In the genomic region with DNA sequence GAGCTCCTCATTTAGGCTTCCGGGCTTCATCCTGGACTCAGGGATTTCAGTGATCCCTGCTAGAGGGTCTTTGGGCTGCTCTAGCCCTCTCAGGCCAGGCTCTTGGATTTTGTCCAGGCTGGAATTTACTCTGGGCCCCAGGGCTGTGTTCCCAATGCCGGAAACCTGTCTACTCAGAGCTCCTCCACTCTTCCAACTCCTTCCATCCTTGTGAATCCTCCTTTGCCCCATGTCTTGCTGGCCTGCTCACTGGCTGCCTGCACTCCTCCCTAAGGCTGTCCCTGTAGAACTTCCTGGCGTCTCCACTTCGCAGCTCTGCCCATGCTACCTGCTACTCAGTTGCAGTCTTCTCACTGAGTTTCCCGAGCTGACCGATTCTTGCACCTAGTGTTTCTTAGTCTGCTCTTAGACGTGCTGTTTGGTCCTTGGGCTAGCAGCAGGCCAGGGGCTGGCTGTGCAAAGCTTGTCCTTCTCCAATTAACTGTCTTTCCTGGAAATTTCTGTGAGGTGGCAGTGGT, we compare ENCODE assay signal across 7 mouse cellular contexts. TPM values are rescaled to one million over a fixed set of nuclear protein-coding genes. Genes with fewer than 3 reads are reported as not detected.
DNase-seq lines count a peak whose midpoint lies in the region; ATAC-seq and TF ChIP-seq lines count a peak whose summit lies in the region.

No protein-coding gene starts in this region.

- H3K4me1 ChIP-seq in lung, embryonic 14.5 days (ENCODE audit: insufficient read depth): peaks cover 18% of the 10 kb centered on the region
- H3K4me1 ChIP-seq in embryonic facial prominence, embryonic 10.5 days: peaks cover 56% of the 10 kb centered on the region
- H3K4me1 ChIP-seq in hindbrain, embryonic 13.5 days (replicated peaks): peaks cover 50% of the 10 kb centered on the region
- H3K4me1 ChIP-seq in midbrain, embryonic 13.5 days (replicated peaks): peaks cover 37% of the 10 kb centered on the region

- TF ChIP-seq CTCF in lung, embryonic 14.5 days (IDR thresholded peaks at IDR 0.05; ENCODE audit: low read depth): no peak

- WGBS in lung, embryonic 14.5 days: 4% methylated on average over 7 of the region's 7 CpGs
- WGBS in embryonic facial prominence, embryonic 10.5 days: 10% methylated on average over 7 of the region's 7 CpGs
- WGBS in hindbrain, embryonic 13.5 days: 5% methylated on average over 7 of the region's 7 CpGs
- WGBS in midbrain, embryonic 13.5 days: 7% methylated on average over 7 of the region's 7 CpGs

- no peak for DNase-seq in lung, embryonic 14.5 days
- no peak for DNase-seq in lung, adult 18-20 months
- no peak for DNase-seq in embryonic facial prominence, embryonic 10.5 days (ENCODE audit: low spot score)
- DNase-seq in right cerebral cortex, postnatal 14 days: no peak
- DNase-seq in right cerebral cortex, postnatal 36 days (ENCODE audit: low spot score in 2 of 2): no peak

- H3K9me3 ChIP-seq in lung, embryonic 14.5 days (ENCODE audit: low read depth, low read length): no peaks in the 10 kb centered on the region
- no peaks in the 10 kb centered on the region for H3K9me3 ChIP-seq in embryonic facial prominence, embryonic 10.5 days
- H3K9me3 ChIP-seq in hindbrain, embryonic 13.5 days: no peaks in the 10 kb centered on the region
- no peaks in the 10 kb centered on the region for H3K9me3 ChIP-seq in midbrain, embryonic 13.5 days

- H3K9ac ChIP-seq in lung, embryonic 14.5 days: peak overlapping the region; percentile 84
- peak overlapping the region; percentile 83 for H3K9ac ChIP-seq in hindbrain, embryonic 13.5 days
- H3K9ac ChIP-seq in midbrain, embryonic 13.5 days (replicated peaks): peak overlapping the region; percentile 87

- peak overlapping the region; percentile 74 for H3K27ac ChIP-seq in lung, embryonic 14.5 days (ENCODE audit: low read depth)
- peak overlapping the region; percentile 90 for H3K27ac ChIP-seq in embryonic facial prominence, embryonic 10.5 days (replicated peaks)
- peak overlapping the region; percentile 60; the same call in 1 of the 2 replicates for H3K27ac ChIP-seq in hindbrain, embryonic 13.5 days
- H3K27ac ChIP-seq in midbrain, embryonic 13.5 days: peak overlapping the region; percentile 42; the same call in 1 of the 2 replicates

- H3K4me3 ChIP-seq in lung, embryonic 14.5 days (ENCODE audit: low read depth, low read length): peak overlapping the region; percentile 83
- peak overlapping the region; percentile 89 for H3K4me3 ChIP-seq in embryonic facial prominence, embryonic 10.5 days
- H3K4me3 ChIP-seq in hindbrain, embryonic 13.5 days: peak overlapping the region; percentile 81
- peak overlapping the region; percentile 87 for H3K4me3 ChIP-seq in midbrain, embryonic 13.5 days (replicated peaks)

- no peak for ATAC-seq in lung, embryonic 14.5 days (ENCODE audit: insufficient read depth)
- no peak for ATAC-seq in hindbrain, embryonic 13.5 days (ENCODE audit: low FRiP score)
- ATAC-seq in midbrain, embryonic 13.5 days: no peak

- peak overlapping the region; percentile 94 for H3K4me2 ChIP-seq in lung, embryonic 14.5 days
- peak overlapping the region; percentile 84 for H3K4me2 ChIP-seq in hindbrain, embryonic 13.5 days
- peak overlapping the region; percentile 83 for H3K4me2 ChIP-seq in midbrain, embryonic 13.5 days (replicated peaks)

- H3K36me3 ChIP-seq in lung, embryonic 14.5 days (ENCODE audit: insufficient read depth): no peaks in the 10 kb centered on the region
- H3K36me3 ChIP-seq in embryonic facial prominence, embryonic 10.5 days (replicated peaks): peaks cover 14% of the 10 kb centered on the region; the same call in 1 of the 2 replicates
- H3K36me3 ChIP-seq in hindbrain, embryonic 13.5 days: peaks cover 5% of the 10 kb centered on the region; the same call in 1 of the 2 replicates
- H3K36me3 ChIP-seq in midbrain, embryonic 13.5 days: no peaks in the 10 kb centered on the region

- no peaks in the 10 kb centered on the region for H3K27me3 ChIP-seq in lung, embryonic 14.5 days (ENCODE audit: insufficient read depth, low read length)
- H3K27me3 ChIP-seq in embryonic facial prominence, embryonic 10.5 days (replicated peaks; ENCODE audit: low read depth, poor library complexity, severe bottlenecking): peaks cover 8% of the 10 kb centered on the region; the same call in 1 of the 2 replicates
- no peaks in the 10 kb centered on the region for H3K27me3 ChIP-seq in hindbrain, embryonic 13.5 days
- no peaks in the 10 kb centered on the region for H3K27me3 ChIP-seq in midbrain, embryonic 13.5 days

RNA-seq across cellular contexts. Expression of a gene that starts 0.7 kb away (rescaled TPM):
- 100.0 and 102 TPM in 2 replicates for polyA plus RNA-seq in lung, embryonic 14.5 days (2014; fragmentation: Nextera tagmentation; extraction: Ambion mirVana)
- 79.7 and 87.1 TPM in 2 replicates for polyA plus RNA-seq in embryonic facial prominence, embryonic 10.5 days (2016; fragmentation: Nextera tagmentation; extraction: Ambion mirVana)
- 30.0 and 30.4 TPM in 2 replicates for polyA plus RNA-seq in hindbrain, embryonic 13.5 days (2015; fragmentation: Nextera tagmentation; extraction: Ambion mirVana)
- polyA plus RNA-seq in midbrain, embryonic 13.5 days (2015; fragmentation: Nextera tagmentation; extraction: Ambion mirVana): 28.2 and 29.8 TPM in 2 replicates

RNA-seq across cellular contexts. Expression of a gene that starts 18.0 kb away (rescaled TPM):
- 19.1 and 24.5 TPM in 2 replicates for polyA plus RNA-seq in lung, embryonic 14.5 days (2014; fragmentation: Nextera tagmentation; extraction: Ambion mirVana)
- polyA plus RNA-seq in embryonic facial prominence, embryonic 10.5 days (2016; fragmentation: Nextera tagmentation; extraction: Ambion mirVana): 17.6 and 19.9 TPM in 2 replicates
- polyA plus RNA-seq in hindbrain, embryonic 13.5 days (2015; fragmentation: Nextera tagmentation; extraction: Ambion mirVana): 36.1 and 36.8 TPM in 2 replicates
- polyA plus RNA-seq in midbrain, embryonic 13.5 days (2015; fragmentation: Nextera tagmentation; extraction: Ambion mirVana): 30.0 and 31.8 TPM in 2 replicates

RNA-seq across cellular contexts. Expression of a gene that starts 53.5 kb away (rescaled TPM):
- 66.4 and 73.4 TPM in 2 replicates for polyA plus RNA-seq in lung, embryonic 14.5 days (2014; fragmentation: Nextera tagmentation; extraction: Ambion mirVana)
- 69.5 and 71.6 TPM in 2 replicates for polyA plus RNA-seq in embryonic facial prominence, embryonic 10.5 days (2016; fragmentation: Nextera tagmentation; extraction: Ambion mirVana)
- 54.9 and 55.3 TPM in 2 replicates for polyA plus RNA-seq in hindbrain, embryonic 13.5 days (2015; fragmentation: Nextera tagmentation; extraction: Ambion mirVana)
- 55.1 and 57.4 TPM in 2 replicates for polyA plus RNA-seq in midbrain, embryonic 13.5 days (2015; fragmentation: Nextera tagmentation; extraction: Ambion mirVana)
